In the genomic region with DNA sequence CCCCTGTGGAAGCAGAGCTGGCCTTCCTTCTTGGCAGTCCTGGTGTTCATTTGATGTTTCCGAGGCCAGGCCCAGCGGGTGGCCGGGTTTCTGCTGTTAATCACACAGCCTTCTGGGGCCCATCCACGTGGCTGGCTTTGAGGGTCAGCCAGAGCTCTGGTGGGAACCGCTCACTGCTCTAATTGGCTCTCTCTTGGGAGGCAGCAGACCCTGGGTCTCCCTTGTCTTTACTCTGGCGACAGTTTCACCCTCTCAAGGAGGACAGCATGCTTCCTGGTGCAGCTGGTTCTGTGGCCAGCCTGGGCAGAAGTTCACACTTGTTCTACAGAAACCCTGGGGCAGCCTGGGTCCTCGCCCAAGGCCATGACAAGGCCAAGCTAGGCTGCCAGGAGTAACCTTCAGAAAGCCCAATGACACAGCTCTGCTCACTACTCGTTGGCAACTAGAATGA, we compare ENCODE assay signal across 12 mouse cellular contexts. TPM values are rescaled to one million over a fixed set of nuclear protein-coding genes. Genes with fewer than 3 reads are reported as not detected.
DNase-seq lines count a peak whose midpoint lies in the region; ATAC-seq lines count a peak whose summit lies in the region.
"Had no signal": no experiment of that assay in that cellular context is flagged by ENCODE, and none has a peak within 500 bp of the region (broad histone marks: within the 10 kb centered on the region; RNA-seq: fewer than 3 reads in every experiment).

No protein-coding gene starts in this region.

- peak overlapping the region; percentile 53; the same call in 1 of the 2 replicates for H3K27ac ChIP-seq in hindbrain, embryonic 10.5 days
- H3K27ac ChIP-seq in hindbrain, embryonic 13.5 days, result no peak overlapping the region

- no peak for DNase-seq in hindbrain, embryonic 10.5 days (ENCODE audit: low spot score)
- DNase-seq in adrenal gland, postnatal 14 days, result peak; percentile 74
- peak; percentile 64 to 84 for DNase-seq in layer of hippocampus, postnatal 14 days (ENCODE audit: low spot score in 2 of 2)
- DNase-seq in right cerebral cortex, adult 2 months (ENCODE audit: low spot score in 2 of 2), result peak; percentile 18 to 63
- DNase-seq in MN1 (ENCODE audit: low spot score), result no peak
- DNase-seq in c-Kit-positive CD71-positive TER-119-positive erythroid progenitor cells, embryonic 14.5 days (ENCODE audit: low spot score), result no peak
- no peak for DNase-seq in kidney, adult 18-20 months
- DNase-seq: heart, adult 18-20 months; lung, postnatal 10 days had no signal

- WGBS in hindbrain, embryonic 10.5 days, result 64% methylated on average over 8 of the region's 8 CpGs
- 60% methylated on average over 8 of the region's 8 CpGs for WGBS in hindbrain, embryonic 13.5 days

- H3K27me3 ChIP-seq in hindbrain, embryonic 10.5 days (ENCODE audit: insufficient read depth, poor library complexity, severe bottlenecking), result no peaks in the 10 kb centered on the region
- H3K27me3 ChIP-seq in hindbrain, embryonic 13.5 days, result no peaks in the 10 kb centered on the region
- H3K27me3 ChIP-seq: CH12.LX had no signal

- H3K9ac ChIP-seq in hindbrain, embryonic 13.5 days, result no peak overlapping the region

- ATAC-seq in hindbrain, embryonic 13.5 days (ENCODE audit: low FRiP score), result no peak

- no peaks in the 10 kb centered on the region for H3K36me3 ChIP-seq in hindbrain, embryonic 10.5 days
- H3K36me3 ChIP-seq in hindbrain, embryonic 13.5 days, result no peaks in the 10 kb centered on the region

- H3K4me3 ChIP-seq in hindbrain, embryonic 10.5 days, result no peak overlapping the region
- no peak overlapping the region for H3K4me3 ChIP-seq in hindbrain, embryonic 13.5 days
- H3K4me3 ChIP-seq: erythroblast, embryonic 14.5 days had no signal

- no peaks in the 10 kb centered on the region for H3K9me3 ChIP-seq in hindbrain, embryonic 10.5 days
- H3K9me3 ChIP-seq in hindbrain, embryonic 13.5 days, result no peaks in the 10 kb centered on the region

- no peak overlapping the region for H3K4me2 ChIP-seq in hindbrain, embryonic 13.5 days

- H3K4me1 ChIP-seq in hindbrain, embryonic 10.5 days (replicated peaks), result peaks cover 6% of the 10 kb centered on the region; the same call in 1 of the 2 replicates
- no peaks in the 10 kb centered on the region for H3K4me1 ChIP-seq in hindbrain, embryonic 13.5 days (replicated peaks)

RNA-seq across cellular contexts. Expression of gene Elp6, which starts 27.5 kb away (rescaled TPM):
- polyA plus RNA-seq in hindbrain, embryonic 10.5 days (2016; fragmentation: Nextera tagmentation; extraction: Ambion mirVana), result 45.6 TPM in 2 replicates
- 44.6 and 48.7 TPM in 2 replicates for polyA plus RNA-seq in hindbrain, embryonic 13.5 days (2015; fragmentation: Nextera tagmentation; extraction: Ambion mirVana)
- 6.5 and 9.4 TPM in 2 replicates for total RNA-seq in adrenal gland, postnatal 14 days (2021)
- total RNA-seq in layer of hippocampus, postnatal 14 days (2021), result 10 to 100 TPM; 11.0 to 12.3 TPM

RNA-seq across cellular contexts. Expression of gene Cspg5, which starts 33.9 kb away (rescaled TPM):
- polyA plus RNA-seq in hindbrain, embryonic 10.5 days (2016; fragmentation: Nextera tagmentation; extraction: Ambion mirVana), result 7.0 and 15.1 TPM in 2 replicates
- 71.6 and 72.6 TPM in 2 replicates for polyA plus RNA-seq in hindbrain, embryonic 13.5 days (2015; fragmentation: Nextera tagmentation; extraction: Ambion mirVana)
- total RNA-seq in adrenal gland, postnatal 14 days (2021), result 14.2 and 17.2 TPM in 2 replicates
- 100 to 1,000 TPM; 296 to 306 TPM for total RNA-seq in layer of hippocampus, postnatal 14 days (2021)

RNA-seq across cellular contexts. Expression of gene Scap, which starts 55.6 kb away (rescaled TPM):
- 38.5 and 40.3 TPM in 2 replicates for polyA plus RNA-seq in hindbrain, embryonic 10.5 days (2016; fragmentation: Nextera tagmentation; extraction: Ambion mirVana)
- polyA plus RNA-seq in hindbrain, embryonic 13.5 days (2015; fragmentation: Nextera tagmentation; extraction: Ambion mirVana), result 45.3 and 46.2 TPM in 2 replicates
- 67.9 and 75.7 TPM in 2 replicates for total RNA-seq in adrenal gland, postnatal 14 days (2021)
- total RNA-seq in layer of hippocampus, postnatal 14 days (2021), result 10 to 100 TPM; 91.7 to 93.1 TPM

Comparison
In these comparisons a context has a peak if more than half of its experiments do, and no peak if none do; other contexts are left out.
1. DNase-seq: peak in adrenal gland, postnatal 14 days (single experiment), layer of hippocampus, postnatal 14 days (2 of 2) and right cerebral cortex, adult 2 months (2 of 2); none in hindbrain, embryonic 10.5 days (single experiment), MN1 (single experiment), c-Kit-positive CD71-positive TER-119-positive erythroid progenitor cells, embryonic 14.5 days (single experiment) and kidney, adult 18-20 months (single experiment).
2. RNA of gene Cspg5, which starts 33.9 kb away (total RNA-seq): 296 to 306 TPM in layer of hippocampus, postnatal 14 days; 14.2 to 17.2 TPM in adrenal gland, postnatal 14 days; every median in the first group is over 10 times any median in the second.